Mouse (Mus musculus): Measurements from ENCODE around the gene Itpr3.

Gene Itpr3

DNA sequence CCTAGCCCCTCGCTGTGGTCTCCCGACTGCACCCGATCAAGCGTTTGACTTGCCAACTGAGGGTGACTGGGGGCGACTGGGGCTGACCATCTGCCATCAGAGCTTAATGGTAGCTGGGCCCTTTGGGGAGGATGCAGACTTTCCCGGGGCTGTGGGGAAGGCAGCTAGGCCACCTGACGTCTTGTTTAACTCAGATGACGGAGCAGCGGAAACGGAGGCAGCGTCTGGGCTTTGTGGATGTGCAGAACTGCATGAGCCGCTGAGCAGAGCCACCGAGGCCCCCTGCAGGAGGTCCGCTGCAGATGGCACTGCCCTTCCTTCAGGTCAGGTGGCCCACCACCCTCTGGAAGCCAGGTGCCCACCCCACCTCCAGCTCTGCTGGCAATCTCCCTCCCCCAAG is 64.2 kb downstream of the Itpr3 start:
- no peak for DNase-seq

DNA sequence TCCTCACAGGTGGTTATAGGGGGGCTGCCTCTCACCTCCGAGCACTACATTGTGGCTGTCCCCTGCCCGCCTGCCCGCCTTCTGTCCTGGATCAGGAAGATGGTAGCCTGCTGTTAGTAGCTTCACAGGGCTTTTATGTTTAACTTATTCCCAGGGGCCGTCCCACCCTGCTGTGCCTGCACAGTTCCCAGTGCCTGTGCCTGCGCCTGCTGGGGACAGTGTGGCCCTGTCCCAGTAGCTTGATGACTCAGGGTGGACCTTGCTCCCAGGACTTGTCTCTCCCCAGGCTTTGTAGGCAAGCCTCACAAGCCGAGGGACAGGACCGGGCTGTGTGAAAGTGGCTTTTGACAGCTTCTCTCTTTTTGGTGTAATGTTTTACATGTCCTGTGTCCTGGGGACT is 64.7 kb downstream of the Itpr3 start:
- no peak for DNase-seq

DNA sequence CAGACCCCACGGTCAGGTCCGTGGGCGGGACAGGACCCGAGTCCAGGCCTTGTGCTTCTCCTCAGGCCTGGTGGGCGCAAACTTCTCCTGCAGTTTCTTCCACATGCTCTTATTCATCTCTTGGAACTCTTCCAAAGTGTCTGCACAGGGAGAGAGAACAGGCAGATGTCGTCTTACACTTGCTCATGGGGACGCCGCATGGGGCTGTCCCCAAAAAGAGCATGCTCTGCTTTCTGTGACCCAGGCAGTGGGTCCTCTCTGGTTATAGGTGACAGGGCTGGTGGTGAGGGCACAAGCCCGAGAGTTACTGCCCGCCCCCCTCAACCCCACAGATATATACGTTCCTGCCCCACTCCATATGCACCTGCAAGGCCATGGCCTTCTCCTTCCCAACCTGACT is 65.6 kb downstream of the Itpr3 start:
- no peak for DNase-seq

DNA sequence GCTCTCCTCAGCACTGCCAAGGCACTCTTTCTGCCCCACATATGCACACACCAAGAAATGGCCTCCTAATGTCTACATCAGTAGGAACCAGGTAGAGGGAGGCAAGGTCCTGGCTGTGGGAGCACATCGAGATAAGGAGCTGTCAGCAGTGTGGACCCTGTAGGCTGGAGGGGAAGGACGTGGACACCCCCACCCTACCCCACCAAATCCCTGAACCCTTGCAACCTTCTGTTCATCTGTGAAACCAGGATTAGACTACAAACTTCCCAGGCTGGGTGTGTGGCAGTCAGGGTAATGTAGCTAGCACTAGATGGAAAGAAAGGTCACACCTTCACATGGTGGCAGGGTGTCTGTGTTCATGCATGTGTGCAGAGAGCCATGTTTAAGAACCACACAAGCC is 66.0 kb downstream of the Itpr3 start:
- DNase-seq, result no peak

DNA sequence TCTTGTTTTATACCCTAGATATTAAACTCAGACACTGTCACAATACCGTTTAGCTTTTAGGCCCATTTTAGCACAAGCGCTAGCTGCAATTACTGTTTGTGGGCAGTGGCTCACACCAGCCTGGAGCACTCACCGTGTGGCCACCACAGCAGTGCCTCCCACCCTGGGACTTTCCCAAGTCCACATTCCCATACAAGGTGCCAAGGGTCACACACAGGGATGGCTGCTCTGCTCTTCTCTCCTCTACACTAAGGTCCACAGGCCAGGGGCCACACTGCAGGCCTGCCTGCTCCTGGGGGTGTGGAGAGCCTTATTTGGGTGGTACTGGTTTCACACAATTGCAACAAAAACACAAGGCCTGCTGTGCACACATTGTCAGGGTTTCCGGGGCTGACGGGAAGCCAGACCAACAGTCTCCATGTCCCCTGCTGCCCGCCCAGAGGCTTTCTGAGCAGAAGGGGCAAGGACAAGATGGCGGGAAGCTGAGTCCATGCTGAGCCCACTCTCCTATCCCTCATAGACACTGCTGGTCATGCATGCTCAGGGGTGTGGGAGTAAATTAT is 66.8 kb downstream of the Itpr3 start:
- DNase-seq, result no peak

DNA sequence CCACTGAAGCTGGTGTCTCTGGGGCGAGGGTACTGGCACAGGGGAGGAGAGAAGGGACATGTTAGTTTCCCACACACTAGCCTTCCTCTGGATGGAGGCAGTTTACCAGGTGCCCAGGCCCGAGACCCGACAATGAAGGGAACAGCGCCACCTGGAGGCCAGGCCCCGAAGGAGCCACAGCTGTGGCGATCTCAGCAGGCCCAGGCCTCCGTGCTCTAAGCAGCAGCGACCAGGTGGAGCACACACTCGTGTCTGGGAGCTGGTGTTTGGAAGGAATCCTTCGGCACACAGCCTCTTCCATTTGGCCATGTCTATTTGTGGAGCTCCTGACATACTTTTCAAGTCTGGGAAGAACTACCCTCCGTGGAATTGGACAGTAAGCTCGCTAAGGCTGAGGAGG is 68.1 kb downstream of the Itpr3 start:
- peak; percentile 39 to 68 for DNase-seq

DNA sequence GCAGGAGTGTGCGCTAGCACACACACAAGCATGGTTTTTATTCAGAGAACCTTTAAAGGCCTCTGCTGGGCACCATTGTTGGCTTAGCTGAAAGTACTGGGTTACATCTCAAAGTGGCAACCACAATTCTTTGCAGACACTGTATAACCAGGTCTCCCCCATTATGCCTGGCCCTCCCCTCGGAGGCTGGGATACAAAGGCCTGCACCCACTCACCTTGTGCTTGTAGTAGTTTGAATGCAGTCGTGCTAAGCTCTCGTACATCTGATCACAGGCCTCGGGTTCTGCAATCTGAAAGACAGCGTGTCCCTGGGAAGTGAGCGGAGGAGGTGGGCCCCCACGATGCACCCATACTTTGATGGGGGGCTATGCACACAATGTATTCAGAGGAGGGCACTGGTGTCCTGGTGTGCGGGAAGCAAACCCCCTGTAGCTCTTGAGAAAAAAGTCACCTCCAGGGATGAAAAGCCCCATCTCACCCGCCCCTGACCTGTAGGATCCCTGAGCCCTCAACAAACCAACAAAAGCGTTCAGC is 68.6 kb downstream of the Itpr3 start:
- DNase-seq, result no peak

DNA sequence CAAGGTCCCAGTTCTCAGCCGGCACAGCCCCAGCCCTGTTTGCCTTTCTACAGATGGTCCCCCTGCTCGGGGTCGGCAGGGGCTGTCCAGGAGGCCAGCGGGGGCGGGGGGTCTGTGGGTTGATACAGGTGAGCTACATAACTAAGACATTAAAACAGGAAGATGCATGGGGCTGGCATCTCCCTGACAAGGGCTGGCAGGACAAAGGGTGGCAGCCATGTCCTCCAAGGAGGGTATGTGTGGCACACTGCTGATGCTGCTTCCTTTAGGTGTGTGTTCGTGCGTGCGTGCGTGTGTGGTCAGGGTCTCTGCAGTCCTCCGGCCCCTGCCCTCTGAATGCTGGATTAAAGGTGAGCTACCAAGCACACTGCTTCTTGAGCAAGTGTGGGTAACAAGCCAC is 69.9 kb downstream of the Itpr3 start:
- DNase-seq, result no peak

DNA sequence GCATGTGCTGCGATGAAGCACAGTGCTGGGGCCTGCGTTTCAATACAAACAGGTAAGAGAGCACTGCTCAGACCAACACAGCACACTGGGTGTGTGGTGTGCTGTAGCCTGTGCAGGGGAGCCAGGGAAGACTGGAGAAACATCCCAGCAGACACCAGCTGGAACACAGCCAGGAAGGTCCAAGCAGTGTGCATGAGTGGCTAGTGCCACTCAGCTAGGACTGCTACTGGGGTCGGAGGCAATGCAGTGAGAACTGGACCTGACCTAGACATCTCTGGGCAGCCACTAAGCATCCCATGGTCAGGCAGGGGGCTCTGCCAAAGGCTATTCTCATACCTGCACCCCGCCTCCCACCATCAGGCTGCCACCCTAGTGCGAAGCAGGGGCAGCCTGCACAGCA is 71.1 kb downstream of the Itpr3 start:
- DNase-seq, result no peak

DNA sequence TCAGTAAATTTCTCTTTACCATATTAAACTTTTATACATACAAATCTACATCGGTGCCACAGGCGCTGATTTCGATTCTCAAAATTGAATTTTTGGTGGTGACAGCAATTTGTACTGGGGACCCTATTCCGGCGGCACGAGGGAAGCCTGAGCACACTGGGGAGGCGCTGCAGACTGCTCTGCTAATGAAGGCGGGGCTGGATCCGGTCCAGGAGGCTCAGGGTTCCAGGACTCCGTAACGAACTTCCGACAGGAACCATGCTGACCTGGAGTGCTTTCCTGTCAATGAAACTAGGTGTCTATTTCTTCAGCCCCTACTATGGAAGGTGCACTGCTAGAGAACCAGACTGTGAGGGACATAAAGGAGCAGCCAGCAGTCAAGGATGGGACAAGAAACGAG is 72.2 kb downstream of the Itpr3 start:
- no peak for DNase-seq

DNA sequence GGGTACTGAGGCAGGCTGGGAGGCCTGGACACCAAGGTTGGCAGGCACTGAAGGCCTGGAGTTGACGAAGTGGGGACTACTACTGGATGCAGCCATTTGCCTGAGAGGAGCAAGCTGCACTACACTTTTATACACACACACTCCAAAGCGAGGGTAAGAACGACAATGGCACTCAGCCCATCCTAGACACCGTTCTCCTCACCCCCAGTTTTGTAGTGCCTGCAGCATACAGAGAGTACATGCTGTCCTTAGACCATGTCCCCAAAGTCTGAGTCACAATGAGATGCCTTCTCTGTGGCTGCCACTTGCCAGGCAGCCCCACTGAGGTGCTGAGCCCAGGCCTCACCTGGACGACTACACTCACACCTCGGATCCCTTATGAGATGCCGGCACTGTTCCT is 72.7 kb downstream of the Itpr3 start:
- DNase-seq, result no peak

DNA sequence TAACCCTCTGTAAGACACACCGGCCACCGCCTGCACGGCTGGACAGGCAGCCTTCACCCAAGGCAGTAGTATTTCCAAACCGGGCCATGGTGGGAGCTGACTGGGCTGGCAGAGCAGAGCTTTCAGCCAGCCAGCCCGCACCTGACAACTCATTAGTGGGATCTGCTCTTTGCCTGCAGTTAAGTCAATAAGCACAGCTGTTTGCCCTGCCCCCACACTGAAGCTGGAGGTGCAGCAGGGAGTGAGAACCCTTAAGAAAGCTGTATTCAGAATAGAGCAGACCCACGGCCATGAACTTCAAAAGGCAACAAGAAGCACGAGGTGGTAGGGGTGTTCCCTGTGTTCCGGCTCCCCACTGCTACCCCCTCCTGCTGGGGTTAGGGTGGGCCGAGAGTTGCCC is 73.1 kb downstream of the Itpr3 start:
- no peak for DNase-seq

DNA sequence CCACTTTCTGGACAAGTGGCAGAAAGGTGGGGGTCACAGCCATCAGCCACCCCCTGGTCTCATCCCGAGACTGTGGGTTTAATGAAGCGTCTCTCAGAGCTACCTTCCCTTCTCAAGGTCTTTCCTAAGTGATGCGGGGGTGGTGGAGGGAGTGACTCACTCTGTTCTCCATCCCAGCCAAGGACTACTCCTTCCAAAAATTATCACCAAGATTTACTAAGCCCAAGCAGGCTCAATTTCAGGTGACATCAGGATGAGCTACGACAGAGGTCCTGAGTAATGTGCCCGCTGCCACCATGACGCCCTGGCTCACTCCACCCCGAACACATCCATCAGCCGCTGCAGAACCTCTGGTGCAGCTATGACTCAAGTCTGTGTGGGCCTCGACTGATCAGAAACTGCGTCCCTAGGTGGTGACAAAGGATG is 74.1 kb downstream of the Itpr3 start:
- DNase-seq, result no peak

DNA sequence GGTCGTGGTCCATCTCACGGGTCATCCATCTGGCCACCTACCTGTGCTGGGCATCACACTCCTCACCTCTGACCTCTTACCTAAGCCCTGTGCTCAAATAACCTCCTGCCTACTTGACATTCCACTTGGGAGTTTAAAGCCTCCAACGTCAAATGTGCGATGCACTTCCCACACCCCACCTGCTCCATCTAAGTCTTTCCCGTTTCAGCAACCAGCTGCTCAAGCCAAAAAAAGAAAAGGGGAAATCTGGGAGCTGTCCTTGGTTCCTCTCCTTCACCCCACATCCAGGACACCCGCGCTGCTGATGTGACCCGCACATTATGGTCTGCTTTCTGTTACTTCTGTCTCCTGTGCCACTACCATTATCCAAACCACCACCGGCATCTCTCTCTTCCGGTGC is 75.1 kb downstream of the Itpr3 start:
- DNase-seq, result no peak

DNA sequence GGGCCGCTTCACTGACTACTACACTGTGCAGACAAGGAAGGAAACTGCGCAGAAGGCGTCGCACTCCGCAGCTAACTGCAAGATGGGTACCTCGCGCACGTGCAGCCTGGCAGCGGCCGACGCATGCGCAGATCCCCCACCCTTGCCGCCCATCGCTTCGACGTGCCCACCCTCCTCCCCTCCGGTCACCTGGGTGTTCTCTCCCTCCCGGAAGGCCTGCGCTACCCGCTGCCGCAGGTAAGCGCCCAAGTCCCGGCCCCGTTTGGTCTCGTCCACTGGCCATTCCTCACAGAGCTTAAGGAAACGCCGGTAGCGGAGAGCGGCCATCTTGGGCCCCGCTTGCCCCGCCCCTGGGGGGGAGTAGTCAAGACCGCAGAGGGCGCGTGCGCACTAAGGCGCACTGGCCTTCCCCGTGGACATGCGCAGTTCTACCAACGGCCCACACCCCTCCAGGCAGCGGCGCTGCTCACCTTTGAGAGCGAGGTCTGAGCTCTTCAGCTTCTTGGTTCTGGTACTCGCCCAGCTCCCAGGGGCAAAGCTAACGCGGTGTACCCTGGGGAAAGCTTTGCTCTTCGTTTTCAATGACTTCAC is 76.5 kb downstream of the Itpr3 start, which contains the start of gene Uqcc2:
Gene Uqcc2, minus strand, starts transcription at position 366 of the 591 bp plus-strand sequence.
- DNase-seq, result peak; percentile 96 to 98

DNA sequence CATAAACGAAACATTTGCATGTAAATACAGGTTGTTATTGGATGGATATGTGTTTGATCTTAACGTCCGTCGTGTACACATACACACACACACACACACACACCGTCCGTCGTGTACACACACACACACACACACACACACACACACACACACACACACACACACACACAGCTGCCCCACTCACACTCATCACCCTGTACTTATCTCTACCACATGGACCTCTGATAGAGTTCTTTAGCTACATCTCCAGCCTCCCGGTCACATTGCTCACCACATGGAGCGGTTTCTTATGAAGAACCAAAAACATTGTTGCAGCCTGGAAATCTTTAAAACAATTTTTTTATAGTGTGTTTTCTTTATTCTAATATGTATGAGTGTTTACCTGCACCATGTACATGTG is 77.1 kb downstream of the Itpr3 start:
- no peak for DNase-seq

DNA sequence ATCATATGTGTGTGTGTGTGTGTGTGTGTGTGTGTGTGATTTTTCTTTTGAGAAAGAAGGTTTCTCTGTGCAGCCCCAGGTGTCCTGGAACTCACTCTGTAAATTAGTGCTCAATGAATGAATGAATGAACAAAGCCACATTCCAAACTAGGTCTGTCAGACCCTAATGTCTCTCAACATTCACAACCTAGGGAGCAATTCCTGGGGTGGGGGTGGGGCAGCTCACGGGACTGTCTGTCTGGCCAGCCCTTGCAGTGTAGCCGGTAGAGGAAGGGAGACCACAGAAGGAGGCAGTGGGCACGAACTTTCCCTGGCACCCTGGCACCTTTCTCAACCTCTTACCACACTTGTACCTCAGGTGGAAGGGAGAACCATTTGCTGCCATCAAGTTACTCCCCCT is 77.6 kb downstream of the Itpr3 start:
- DNase-seq, result no peak

DNA sequence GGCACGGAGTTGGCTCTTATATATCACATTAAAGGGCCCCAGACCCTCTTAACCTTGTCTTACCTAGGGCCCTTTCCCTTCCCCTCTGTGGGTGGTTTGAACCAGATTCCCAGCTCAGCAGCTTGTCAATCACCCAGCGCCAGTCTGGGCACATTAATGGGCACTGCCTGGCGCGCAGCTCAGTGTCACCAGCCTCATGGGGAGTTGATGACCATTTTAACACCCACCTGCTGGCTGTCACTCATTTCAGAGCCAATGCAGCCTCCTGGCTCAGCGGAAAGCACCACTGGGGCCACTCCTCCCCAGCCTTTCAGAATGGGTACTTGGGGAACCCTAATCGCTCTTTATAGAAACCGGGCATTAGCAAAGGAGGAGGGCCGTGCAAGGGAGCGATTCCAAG is 81.3 kb downstream of the Itpr3 start:
- DNase-seq, result no peak

DNA sequence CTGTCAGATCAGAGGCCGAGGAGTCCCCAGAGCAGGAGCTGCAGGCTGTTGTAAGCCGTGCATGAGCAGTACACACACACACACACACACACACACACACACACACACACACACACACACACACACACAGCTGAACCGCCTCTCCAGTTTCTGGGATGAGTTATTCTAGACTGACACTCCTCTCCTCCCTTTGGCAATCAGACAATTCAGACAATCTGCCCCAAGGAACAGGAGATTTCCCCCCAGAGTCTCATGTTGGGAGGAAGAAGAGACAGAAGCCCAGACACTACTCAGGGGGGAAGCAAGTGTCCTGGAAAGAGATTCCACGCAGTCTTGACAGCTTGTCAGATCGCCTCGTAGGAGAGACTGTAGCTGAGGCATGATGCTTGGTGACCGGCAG is 82.2 kb downstream of the Itpr3 start:
- DNase-seq, result no peak

DNA sequence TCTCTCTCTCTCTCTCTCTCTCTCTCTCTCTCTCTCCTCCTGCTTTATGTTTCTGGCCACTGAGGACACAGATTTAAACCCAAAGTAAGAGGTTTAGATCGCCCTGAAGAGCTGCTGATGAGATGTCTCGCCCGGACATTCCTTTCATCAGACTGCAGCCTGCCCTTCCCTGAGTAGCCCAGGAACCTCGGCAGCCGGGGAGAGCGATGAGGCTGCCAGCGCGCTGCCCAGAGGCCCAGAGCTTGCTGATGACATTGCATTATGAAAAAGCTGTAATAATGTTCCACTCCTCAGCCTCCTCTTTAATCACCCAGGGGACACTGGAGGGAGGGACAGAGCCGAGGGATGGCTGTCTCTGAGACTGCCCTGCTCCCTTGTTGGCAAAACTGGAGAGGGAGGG is 83.2 kb downstream of the Itpr3 start:
- no peak for DNase-seq

DNA sequence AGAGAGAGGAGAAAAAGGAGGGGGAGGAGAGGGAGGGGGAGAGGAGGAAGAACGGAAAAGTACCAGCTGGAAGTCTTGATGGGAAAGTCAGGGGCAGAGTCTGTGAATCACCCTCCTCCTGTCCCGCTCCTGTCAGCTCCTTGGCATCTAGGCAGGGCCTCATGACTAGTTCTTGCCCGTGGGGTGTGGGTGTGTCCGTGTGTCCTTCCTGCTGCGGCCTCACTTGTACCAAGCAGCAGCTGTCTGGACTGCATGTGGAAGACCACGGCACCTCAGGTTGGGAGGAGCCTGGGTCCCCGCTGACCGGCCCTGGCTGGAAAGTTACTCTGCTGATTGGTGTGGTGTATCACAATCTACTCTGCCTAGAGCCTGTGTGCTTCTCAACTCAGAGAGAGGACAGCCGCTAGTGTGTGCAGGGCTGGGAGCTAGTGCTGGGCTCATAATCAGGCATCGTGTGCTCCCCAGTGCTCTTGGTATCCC is 84.9 kb downstream of the Itpr3 start:
- peak; percentile 20 to 48 for DNase-seq

DNA sequence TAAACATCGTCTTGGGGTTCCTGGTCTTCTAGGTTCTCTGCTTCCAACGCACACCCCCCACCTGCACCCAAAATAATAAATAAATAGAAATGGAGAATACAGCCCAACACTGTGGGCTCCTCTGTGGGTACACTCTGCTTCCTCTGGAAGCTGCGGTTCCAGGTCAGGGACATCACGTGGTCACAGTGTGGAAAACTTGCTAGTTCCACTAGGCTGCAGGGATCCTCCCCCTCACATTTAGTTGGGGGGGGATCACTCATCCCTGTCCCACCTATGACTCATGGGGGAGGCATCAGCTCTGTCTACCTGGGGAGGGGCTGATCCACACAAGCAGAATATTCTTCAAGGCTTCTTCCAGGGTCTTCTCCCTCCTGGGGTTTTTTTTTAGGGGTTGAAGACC is 87.0 kb downstream of the Itpr3 start:
- DNase-seq, result no peak

DNA sequence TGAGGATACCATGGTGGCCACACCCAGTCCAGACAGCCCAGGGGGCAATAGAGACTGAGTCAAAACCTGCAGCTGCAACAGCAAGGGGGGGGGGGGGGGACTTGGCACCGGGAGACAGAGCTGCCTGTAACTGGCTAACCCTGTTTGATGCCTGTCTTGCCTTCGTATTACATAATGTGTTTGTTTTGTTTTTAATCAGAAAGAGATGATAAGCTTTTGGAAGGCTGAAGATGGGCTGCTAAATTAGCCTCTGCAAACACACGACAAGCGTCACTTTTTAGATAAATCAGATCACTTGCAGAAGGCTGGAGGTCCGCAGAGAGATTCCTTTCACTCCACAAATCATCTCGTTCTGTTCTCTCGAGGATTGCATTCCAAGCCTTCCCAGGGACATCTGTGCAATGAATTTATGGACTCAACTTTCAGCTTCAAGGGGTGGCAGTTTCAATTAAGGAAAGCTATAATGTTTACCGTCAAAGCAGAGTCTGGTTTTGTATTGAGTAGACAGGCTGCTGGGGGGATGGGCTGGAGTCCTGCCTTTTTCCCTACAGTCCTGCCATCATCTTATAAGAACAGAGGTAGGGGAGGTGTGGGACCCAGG is 89.3 kb downstream of the Itpr3 start:
- DNase-seq, result no peak

DNA sequence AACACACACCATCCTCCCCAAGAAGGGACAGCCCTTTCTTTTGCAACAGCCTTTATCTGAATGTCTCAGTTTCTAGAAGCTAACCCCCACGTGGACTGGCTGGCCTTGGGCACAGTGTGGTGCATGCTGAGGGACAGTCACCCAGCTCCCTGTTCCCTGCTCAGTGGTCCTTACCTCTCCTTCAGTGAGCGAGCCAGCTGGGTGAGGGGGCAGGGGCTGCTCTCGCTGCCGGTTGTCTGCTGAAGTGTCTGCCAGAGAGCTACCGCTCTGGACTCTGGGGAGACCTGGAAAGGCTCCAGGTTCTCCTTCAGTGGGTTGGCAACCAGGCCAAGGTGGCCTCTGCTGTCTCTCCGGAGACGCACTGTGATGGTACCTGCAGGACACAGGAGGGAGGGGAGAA is 93.8 kb downstream of the Itpr3 start:
- DNase-seq, result no peak

DNA sequence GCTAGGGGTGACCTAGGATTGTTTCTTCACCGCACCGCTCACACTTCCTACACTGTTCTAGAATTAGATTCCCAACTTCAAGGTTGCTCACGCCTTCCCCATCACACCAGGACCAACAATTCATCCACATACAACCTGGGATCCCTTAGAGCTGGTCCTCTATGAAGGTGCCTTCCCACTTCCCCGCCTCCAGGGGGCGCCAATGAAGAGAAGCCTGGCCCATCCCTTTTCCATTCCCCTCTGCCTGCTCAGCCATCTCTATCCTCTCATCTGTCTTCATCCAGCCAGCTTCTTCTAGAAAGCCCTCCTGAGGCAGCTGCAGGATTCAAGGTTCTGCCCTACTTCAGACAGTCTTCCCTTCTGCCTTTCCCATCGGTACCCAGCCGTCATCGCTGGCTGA is 94.3 kb downstream of the Itpr3 start:
- no peak for DNase-seq

All from kidney, adult 8-10 months (tissue).